Mouse (Mus musculus) kidney, embryonic 14.5 days (tissue): ENCODE data around the gene Spata16. TPM values are rescaled to one million over a fixed set of nuclear protein-coding genes. Genes with fewer than 3 reads are reported as not detected.

Experiments used
- ATAC-seq: fragments of 200-750 bp; cut with Nextera tagmentation; 2 replicates; pipeline ENCODE4 v1.8.0; 2017; ENCODE audit warnings: moderate number of reproducible peaks, mild to moderate bottlenecking, moderate TSS enrichment, moderate library complexity; ENCODE audit not compliant: low FRiP score, low TSS enrichment
- H3K27ac ChIP-seq: fragments of 300-500 bp; sonication (generic); 2 replicates; pipeline ENCODE4 v1.5.1; 2014; ENCODE audit warnings: low read depth, mild to moderate bottlenecking, low read length, moderate library complexity, mixed read lengths
- H3K27me3 ChIP-seq: fragments of 300-500 bp; sonication (generic); 2 replicates; pipeline ENCODE4 v1.6.1; 2014; ENCODE audit warnings: mild to moderate bottlenecking, low read length; ENCODE audit not compliant: control insufficient read depth, insufficient read depth
- H3K36me3 ChIP-seq: fragments of 300-500 bp; sonication (generic); 2 replicates; pipeline ENCODE4 v1.6.1; 2014; ENCODE audit warnings: low read length, mixed read lengths; ENCODE audit not compliant: control insufficient read depth, insufficient read depth
- H3K4me1 ChIP-seq: fragments of 300-500 bp; sonication (generic); 2 replicates; pipeline ENCODE4 v1.6.1; 2014; ENCODE audit warnings: low read length, mixed read lengths; ENCODE audit not compliant: control insufficient read depth, insufficient read depth
- H3K4me2 ChIP-seq: fragments of 300-500 bp; sonication (generic); replicated peaks from 2 replicates; pipeline ENCODE4 v1.6.1; 2014; ENCODE audit warnings: low read depth, mild to moderate bottlenecking, low read length
- H3K4me3 ChIP-seq: fragments of 300-500 bp; sonication (generic); 2 replicates; pipeline ENCODE4 v1.5.1; 2014; ENCODE audit warnings: mild to moderate bottlenecking, low read length
- H3K9ac ChIP-seq: fragments of 300-500 bp; sonication (generic); 2 replicates; pipeline ENCODE4 v1.6.1; 2014; ENCODE audit warnings: low read depth, mild to moderate bottlenecking, low read length, moderate library complexity
- H3K9me3 ChIP-seq: fragments of 300-500 bp; sonication (generic); 2 replicates; pipeline ENCODE4 v1.6.1; 2016; ENCODE audit warnings: low read length; ENCODE audit not compliant: control insufficient read depth
- WGBS: fragments of 180-500 bp; shearing (Covaris S2); extraction: QIAGEN DNeasy Blood & Tissue Kit; methylation state at CpG from one replicate; pipeline ENCODE4 v1.1.7; 2014; 5-methylcytosine and 5-hydroxymethylcytosine counted together
- polyA plus RNA-seq: library from polyadenylated mRNA; unstranded; fragments of >200 nt; fragmentation: Nextera tagmentation; extraction: Ambion mirVana; gene quantifications from 2 replicates; pipeline ENCODE4 v1.2.1, GENCODE M21; 2014

The Spata16 gene
- polyA plus RNA-seq: not detected in 2 replicates

DNA sequence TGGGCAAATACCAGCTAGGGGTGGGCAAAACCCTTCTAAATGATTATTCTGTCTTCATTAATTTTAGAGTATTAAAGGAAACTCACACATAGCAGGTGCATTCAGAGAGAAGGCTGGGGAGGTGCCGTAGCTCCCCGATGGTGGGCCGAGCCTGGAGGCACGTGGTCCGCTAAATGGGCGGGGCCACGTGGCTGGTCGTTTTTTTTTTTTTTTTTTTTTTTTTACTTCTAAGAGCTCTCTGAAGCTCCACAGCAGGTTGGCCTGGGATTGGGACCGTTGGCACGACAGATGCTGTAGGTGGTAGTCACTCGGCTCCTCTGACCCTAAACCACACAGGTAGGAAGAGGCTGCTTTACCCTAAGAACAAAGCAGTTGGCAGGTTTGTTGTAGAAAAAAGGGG is at the start of gene Spata16:
TSS of gene Spata16 (plus strand) at position 219 of the 400 bp plus-strand sequence.
- no peak within 1 kb of the TSS for H3K4me2 ChIP-seq
- H3K27me3 ChIP-seq: no peaks in the 10 kb centered on the region
- no peaks in the 10 kb centered on the region for H3K9me3 ChIP-seq
- no peak for ATAC-seq
- no peak within 1 kb of the TSS for H3K4me3 ChIP-seq
- H3K27ac ChIP-seq: no peak within 1 kb of the TSS
- no peaks in the 10 kb centered on the region for H3K4me1 ChIP-seq
- H3K9ac ChIP-seq: no peak within 1 kb of the TSS
- no peaks in the 10 kb centered on the region for H3K36me3 ChIP-seq
- WGBS: 66% methylated on average over 11 of the region's 11 CpGs

DNA sequence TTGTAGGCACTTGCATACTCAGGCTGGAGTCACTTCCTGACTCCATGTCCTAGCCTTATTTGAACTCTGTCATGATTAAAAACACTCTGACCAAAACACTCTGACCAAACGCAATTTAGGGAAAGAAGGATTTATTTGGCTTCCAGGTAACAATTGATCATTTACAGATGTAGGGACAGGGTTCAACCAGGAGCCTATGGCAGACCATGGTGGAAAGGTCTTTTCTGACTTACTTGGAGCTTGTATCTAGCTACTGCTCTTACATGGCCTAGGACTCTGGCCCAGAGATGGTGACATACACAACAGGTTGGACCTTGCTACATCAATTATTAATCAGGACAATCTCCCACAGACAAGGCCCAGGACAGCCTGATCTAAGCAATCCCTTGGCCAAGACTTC is 32.6 kb upstream of the Spata16 start:
- Histone ChIP-seq H3K9ac (no peak overlapping the region), H3K27ac (no peak overlapping the region), H3K4me2 (no peak overlapping the region), H3K4me3 (no peak overlapping the region), H3K36me3 (no peaks in the 10 kb centered on the region), H3K27me3 (no peaks in the 10 kb centered on the region), H3K4me1 (no peaks in the 10 kb centered on the region), H3K9me3 (no peaks in the 10 kb centered on the region)
- no peak for ATAC-seq
- WGBS: 73% methylated on average over 1 of the region's 1 CpGs

DNA sequence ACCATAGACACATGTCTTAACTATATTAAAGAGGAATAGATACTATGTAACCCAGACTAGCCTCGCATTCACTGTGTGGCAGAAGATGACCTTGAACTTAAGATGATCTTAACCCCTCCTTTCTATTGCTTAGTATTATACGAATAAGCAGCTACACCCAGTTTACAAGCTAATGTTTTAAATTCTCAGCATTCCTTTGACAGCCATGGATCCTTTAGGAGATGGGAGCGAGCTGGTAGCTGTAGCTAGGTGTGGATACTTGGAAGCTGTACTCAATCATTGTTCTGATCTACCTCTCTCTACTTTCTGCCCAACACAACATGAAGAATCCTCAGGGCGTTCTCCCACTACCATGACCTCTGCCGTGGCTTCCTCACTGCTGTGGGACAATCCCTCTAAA is 28.9 kb upstream of the Spata16 start:
- no peaks in the 10 kb centered on the region for H3K36me3 ChIP-seq
- no peaks in the 10 kb centered on the region for H3K9me3 ChIP-seq
- no peak overlapping the region for H3K4me2 ChIP-seq
- no peaks in the 10 kb centered on the region for H3K27me3 ChIP-seq
- no peak overlapping the region for H3K9ac ChIP-seq
- H3K4me1 ChIP-seq: no peaks in the 10 kb centered on the region
- WGBS: 85% methylated on average over 5 of the region's 5 CpGs
- H3K27ac ChIP-seq: no peak overlapping the region
- H3K4me3 ChIP-seq: no peak overlapping the region
- no peak for ATAC-seq

DNA sequence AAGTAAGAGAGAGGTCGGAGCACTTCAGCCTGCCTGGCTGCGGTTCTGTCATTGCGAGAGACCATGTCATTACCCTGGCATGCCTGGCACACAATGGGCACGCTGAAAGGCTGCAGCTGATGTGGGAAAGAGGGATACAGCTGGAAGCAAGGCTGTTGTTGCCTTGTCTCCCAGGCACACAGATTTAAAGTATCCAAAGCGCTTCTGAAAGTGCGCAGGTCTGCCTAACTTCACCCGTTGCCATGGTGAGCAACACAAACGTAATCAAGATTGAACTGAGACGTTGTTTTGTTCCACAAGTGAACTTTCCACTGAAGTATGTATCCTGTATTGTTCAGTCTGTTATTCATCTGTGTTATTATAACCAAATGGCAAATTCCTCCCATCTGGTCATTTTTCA is 1.8 kb downstream of the Spata16 start:
- H3K4me1 ChIP-seq: no peaks in the 10 kb centered on the region
- no peak overlapping the region for H3K4me3 ChIP-seq
- no peaks in the 10 kb centered on the region for H3K36me3 ChIP-seq
- no peak overlapping the region for H3K9ac ChIP-seq
- no peak for ATAC-seq
- no peak overlapping the region for H3K27ac ChIP-seq
- no peaks in the 10 kb centered on the region for H3K9me3 ChIP-seq
- no peaks in the 10 kb centered on the region for H3K27me3 ChIP-seq
- WGBS: 87% methylated on average over 9 of the region's 9 CpGs
- H3K4me2 ChIP-seq: no peak overlapping the region

DNA sequence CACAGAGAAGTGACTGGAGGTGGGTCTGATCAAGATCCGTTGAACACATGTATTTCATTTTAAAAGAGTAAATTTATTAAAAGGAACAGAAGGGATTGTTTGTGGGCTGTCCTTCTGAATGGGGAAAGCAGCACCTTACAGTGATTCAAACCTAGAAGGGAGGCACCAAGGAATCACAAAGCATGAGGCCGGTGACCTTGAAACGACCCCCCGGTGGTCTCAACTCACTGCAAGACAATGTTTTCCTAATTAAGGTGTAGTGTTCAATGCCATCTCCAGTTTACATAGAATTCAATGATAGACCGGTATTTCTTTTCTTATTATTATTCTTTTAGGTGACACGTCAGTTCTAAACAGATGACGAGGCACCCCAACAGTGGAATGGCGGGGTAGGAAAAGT is 2.4 kb downstream of the Spata16 start:
- 83% methylated on average over 8 of the region's 8 CpGs for WGBS
- Histone ChIP-seq H3K27ac (no peak overlapping the region), H3K4me2 (no peak overlapping the region), H3K9me3 (no peaks in the 10 kb centered on the region), H3K27me3 (no peaks in the 10 kb centered on the region), H3K9ac (no peak overlapping the region), H3K4me1 (no peaks in the 10 kb centered on the region), H3K4me3 (no peak overlapping the region), H3K36me3 (no peaks in the 10 kb centered on the region)
- ATAC-seq: no peak

DNA sequence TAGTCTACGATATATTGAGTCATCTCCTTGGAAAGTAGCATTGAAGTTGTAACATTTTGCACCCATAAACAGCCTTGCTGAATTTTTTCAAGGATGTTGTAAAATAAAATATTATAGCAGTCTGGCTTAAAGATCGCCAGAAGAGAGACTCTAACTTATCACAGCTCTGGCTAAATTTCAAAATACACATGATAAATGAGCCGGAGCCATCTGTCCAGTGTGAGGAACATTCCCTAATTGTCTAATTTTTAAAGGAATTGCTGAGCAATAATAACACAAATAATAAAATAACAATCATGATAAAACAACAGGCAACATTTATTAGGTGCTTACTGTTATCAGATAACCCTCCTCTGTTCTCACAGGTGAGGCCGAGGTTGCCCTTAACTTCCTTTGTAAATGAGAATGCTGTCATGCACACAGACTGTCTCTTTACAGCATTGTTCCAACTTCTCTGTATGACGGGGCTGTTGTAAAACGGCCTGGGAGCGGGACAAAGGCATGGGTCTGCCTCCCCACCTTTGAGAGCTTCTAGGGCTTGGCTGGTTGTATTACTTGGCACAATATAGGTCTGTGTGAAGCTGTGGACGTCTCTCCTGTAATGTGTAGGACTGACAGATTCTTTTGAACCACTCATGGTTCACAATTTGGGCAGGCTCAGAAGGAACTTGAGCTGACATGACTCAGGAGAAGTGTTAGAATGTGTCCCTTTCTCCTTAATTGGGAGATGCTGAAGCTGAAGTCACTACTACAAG is 3.1 kb downstream of the Spata16 start:
- Histone ChIP-seq H3K27me3 (no peaks in the 10 kb centered on the region), H3K4me3 (no peak overlapping the region), H3K4me1 (no peaks in the 10 kb centered on the region), H3K9ac (no peak overlapping the region), H3K27ac (no peak overlapping the region), H3K9me3 (no peaks in the 10 kb centered on the region), H3K36me3 (no peaks in the 10 kb centered on the region), H3K4me2 (no peak overlapping the region)
- WGBS: 68% methylated on average over 8 of the region's 8 CpGs
- ATAC-seq: no peak

DNA sequence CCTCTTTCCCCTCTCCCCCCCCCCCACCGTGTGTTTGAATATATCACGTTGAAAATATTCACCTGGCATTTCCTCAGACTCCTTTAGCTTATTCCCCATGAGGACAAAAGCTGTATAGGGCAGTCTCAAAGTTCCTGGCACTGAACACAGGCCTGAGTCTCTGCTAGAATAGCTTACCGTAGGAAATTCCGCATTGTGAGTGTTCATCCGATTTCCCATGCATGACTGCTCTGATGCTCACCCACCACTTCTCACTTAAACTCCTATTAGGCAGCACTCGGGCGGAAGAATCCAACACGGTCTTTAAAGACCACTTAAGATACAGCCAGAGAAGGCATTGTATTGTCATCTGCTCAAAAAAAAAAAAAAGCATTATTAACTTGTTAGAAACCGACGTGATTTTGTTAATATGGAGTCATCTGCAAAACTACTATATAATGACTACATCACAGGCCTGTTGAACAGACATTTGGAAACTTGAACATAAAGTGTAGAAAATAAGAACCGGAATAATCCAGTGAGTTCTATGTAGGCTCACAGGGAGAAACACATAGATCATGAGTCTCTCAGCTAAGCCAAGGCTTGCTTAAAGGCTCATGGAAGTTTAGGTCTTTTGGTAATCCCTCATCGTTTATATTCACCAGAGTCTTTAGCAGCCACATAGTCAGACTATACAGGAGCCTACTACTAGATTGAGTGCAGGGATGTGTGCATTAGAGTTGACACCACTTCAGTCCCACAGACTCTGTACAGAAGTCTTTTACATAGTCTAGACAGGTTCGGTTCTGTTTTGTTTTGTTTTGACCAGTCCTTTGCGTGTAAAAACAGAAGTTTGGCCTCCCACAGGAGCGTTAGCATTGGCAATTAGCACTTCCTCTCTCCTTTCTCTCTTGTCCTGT is 4.2 kb downstream of the Spata16 start:
- WGBS: 69% methylated on average over 15 of the region's 15 CpGs

DNA sequence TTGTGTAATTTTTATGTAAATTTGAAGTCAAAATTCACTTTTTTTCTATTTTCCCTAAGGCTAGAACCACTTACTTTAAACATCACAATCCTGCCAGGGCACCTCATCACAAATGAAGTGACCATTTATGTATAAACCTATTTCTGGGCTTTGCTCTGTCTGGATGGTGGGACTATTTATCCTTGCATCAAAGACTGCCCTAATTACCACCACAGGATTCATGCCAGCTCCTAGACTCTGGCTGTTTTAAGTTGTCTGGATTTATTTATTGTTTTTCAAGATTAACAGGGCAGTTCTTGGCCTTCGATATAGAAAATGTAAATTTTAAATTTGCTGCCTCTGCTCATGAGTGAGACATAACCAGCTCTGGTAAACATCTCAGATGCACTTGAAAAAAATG is 6.7 kb downstream of the Spata16 start:
- H3K36me3 ChIP-seq: no peaks in the 10 kb centered on the region
- H3K27ac ChIP-seq: no peak overlapping the region
- no peak overlapping the region for H3K9ac ChIP-seq
- H3K4me2 ChIP-seq: no peak overlapping the region
- no peak for ATAC-seq
- H3K9me3 ChIP-seq: no peaks in the 10 kb centered on the region
- H3K27me3 ChIP-seq: no peaks in the 10 kb centered on the region
- no peaks in the 10 kb centered on the region for H3K4me1 ChIP-seq
- H3K4me3 ChIP-seq: no peak overlapping the region
- 75% methylated on average over 1 of the region's 1 CpGs for WGBS

More for the DNA sequence above, 4.2 kb downstream of the Spata16 start:
- Histone ChIP-seq H3K4me2 (no peak overlapping the region), H3K4me3 (no peak overlapping the region), H3K9me3 (no peaks in the 10 kb centered on the region), H3K27ac (no peak overlapping the region), H3K27me3 (no peaks in the 10 kb centered on the region), H3K4me1 (no peaks in the 10 kb centered on the region), H3K36me3 (no peaks in the 10 kb centered on the region), H3K9ac (no peak overlapping the region)
- ATAC-seq: peak; percentile 57; the same call in 1 of the 2 replicates

DNA sequence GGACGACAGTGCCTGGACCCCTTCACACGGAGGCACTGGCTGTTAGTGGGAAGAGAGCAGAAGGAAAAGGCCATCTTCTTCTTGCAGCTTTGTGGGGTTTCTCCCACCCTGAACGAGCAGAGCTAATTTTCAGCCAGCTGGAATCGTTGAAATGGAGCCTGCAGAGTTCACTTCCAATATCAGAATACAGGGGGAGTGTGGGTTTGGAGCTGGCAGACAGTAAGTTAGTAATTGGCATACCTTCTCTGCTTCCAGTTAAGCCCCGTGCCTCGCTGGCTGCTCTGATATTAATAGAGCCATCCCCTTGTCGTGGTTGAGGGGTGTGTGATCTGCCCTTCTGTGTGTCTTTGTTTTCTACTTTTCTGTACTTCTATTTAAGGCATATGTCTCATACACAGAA is 9.4 kb downstream of the Spata16 start:
- Histone ChIP-seq H3K36me3 (no peaks in the 10 kb centered on the region), H3K4me2 (no peak overlapping the region), H3K27me3 (no peaks in the 10 kb centered on the region), H3K4me3 (no peak overlapping the region), H3K9me3 (no peaks in the 10 kb centered on the region), H3K9ac (no peak overlapping the region), H3K27ac (no peak overlapping the region), H3K4me1 (no peaks in the 10 kb centered on the region)
- ATAC-seq: no peak
- WGBS: 80% methylated on average over 7 of the region's 7 CpGs
